ENCODE assay signal across 13 mouse cellular contexts in the genomic region with DNA sequence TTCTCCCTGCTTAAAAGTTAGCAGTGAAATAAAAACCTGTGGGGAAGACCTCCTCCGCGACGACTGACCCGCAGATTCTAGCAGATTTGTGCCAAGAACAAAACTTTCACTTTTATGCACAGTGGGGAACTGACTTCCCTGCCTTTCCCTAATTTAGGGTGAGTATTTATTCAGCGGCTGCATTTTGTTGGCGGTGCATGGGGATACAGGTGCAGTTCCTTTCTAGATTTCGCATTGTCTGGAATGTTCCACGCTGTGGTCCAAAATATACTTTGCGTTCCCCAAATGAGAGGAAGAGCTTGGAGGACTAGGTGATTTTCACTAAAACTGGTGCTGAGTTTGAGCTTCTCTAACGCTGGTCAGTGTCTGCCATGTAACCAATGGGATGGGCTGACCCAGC. TPM values are rescaled to one million over a fixed set of nuclear protein-coding genes. Genes with fewer than 3 reads are reported as not detected.
DNase-seq lines count a peak whose midpoint lies in the region; ATAC-seq and TF ChIP-seq lines count a peak whose summit lies in the region.
"Had no signal": no experiment of that assay in that cellular context is flagged by ENCODE, and none has a peak within 500 bp of the region (broad histone marks: within the 10 kb centered on the region; RNA-seq: fewer than 3 reads in every experiment).

No protein-coding gene starts in this region.

- H3K27ac ChIP-seq in gastrocnemius, adult 2 months, result peak overlapping the region; percentile 70
- H3K27ac ChIP-seq in lung, embryonic 14.5 days (ENCODE audit: low read depth), result 0 out of 2 replicates have a peak overlapping the region, but pooled peaks have one; percentile 12
- no peak overlapping the region for H3K27ac ChIP-seq in heart, embryonic 13.5 days (replicated peaks)
- no peak overlapping the region for H3K27ac ChIP-seq in liver, embryonic 14.5 days
- H3K27ac ChIP-seq: hindbrain, embryonic 13.5 days had no signal

- H3K9me3 ChIP-seq in lung, embryonic 14.5 days (ENCODE audit: low read depth, low read length), result no peaks in the 10 kb centered on the region
- no peaks in the 10 kb centered on the region for H3K9me3 ChIP-seq in heart, embryonic 13.5 days
- H3K9me3 ChIP-seq in liver, embryonic 14.5 days (ENCODE audit: control insufficient read depth, low read length), result no peaks in the 10 kb centered on the region
- H3K9me3 ChIP-seq: hindbrain, embryonic 13.5 days had no signal

- TF ChIP-seq EP300 in liver, embryonic 14.5 days (IDR thresholded peaks at IDR 0.05; ENCODE audit: low read depth), result no peak

- no peaks in the 10 kb centered on the region for H3K27me3 ChIP-seq in lung, embryonic 14.5 days (ENCODE audit: insufficient read depth, low read length)
- H3K27me3 ChIP-seq in heart, embryonic 13.5 days (replicated peaks), result no peaks in the 10 kb centered on the region
- no peaks in the 10 kb centered on the region for H3K27me3 ChIP-seq in liver, embryonic 14.5 days (ENCODE audit: control insufficient read depth, insufficient read depth, low read length)
- H3K27me3 ChIP-seq: hindbrain, embryonic 13.5 days had no signal

- H3K9ac ChIP-seq in lung, embryonic 14.5 days, result no peak overlapping the region
- no peak overlapping the region for H3K9ac ChIP-seq in heart, embryonic 13.5 days
- peak overlapping the region; percentile 13; the same call in 1 of the 2 replicates for H3K9ac ChIP-seq in liver, embryonic 14.5 days (replicated peaks)
- H3K9ac ChIP-seq: hindbrain, embryonic 13.5 days had no signal

- 28% methylated on average over 10 of the region's 10 CpGs for WGBS in lung, embryonic 14.5 days
- 41% methylated on average over 10 of the region's 10 CpGs for WGBS in heart, embryonic 13.5 days
- WGBS in liver, embryonic 14.5 days (ENCODE audit: insufficient replicate concordance), result 42% methylated on average over 10 of the region's 10 CpGs

- intact Hi-C loops in gastrocnemius, adult 2 months (cut with DNase I), result loop anchor here (10.0 kb wide), 1 partner anchor 191 kb away; no protein-coding TSS in a partner anchor
- intact Hi-C loops in gastrocnemius, postnatal 14 days (cut with DNase I; ENCODE audit: low total_unique reads), result no loop called here

- DNase-seq in gastrocnemius, adult 2 months, result no peak
- no peak for DNase-seq in gastrocnemius, postnatal 14 days
- DNase-seq in lung, embryonic 14.5 days, result no peak
- no peak for DNase-seq in lung, postnatal 10 days
- DNase-seq in liver, embryonic 14.5 days (ENCODE audit: low read depth in 3 of 3, low spot score in 3 of 3), result no peak
- DNase-seq in cerebellum, postnatal 36 days, result no peak
- DNase-seq in urinary bladder, adult 2 months (ENCODE audit: low spot score), result no peak
- DNase-seq: cerebellum, postnatal 14 days; kidney, postnatal 10 days; right cerebral cortex, postnatal 25 days had no signal

- H3K4me1 ChIP-seq in lung, embryonic 14.5 days (ENCODE audit: insufficient read depth), result peaks cover 7% of the 10 kb centered on the region; the same call in 1 of the 2 replicates
- peaks cover 14% of the 10 kb centered on the region for H3K4me1 ChIP-seq in heart, embryonic 13.5 days
- H3K4me1 ChIP-seq in liver, embryonic 14.5 days (replicated peaks; ENCODE audit: control insufficient read depth in 2 of 2, insufficient read depth in 2 of 2, low read length in 1 of 2), result peaks cover 4 to 12% of the 10 kb centered on the region in 2 experiments; a peak in 2 of 4 replicates
- H3K4me1 ChIP-seq: hindbrain, embryonic 13.5 days had no signal

- peak overlapping the region; percentile 62 for H3K4me3 ChIP-seq in gastrocnemius, adult 2 months
- no peak overlapping the region for H3K4me3 ChIP-seq in lung, embryonic 14.5 days (ENCODE audit: low read depth, low read length)
- no peak overlapping the region for H3K4me3 ChIP-seq in heart, embryonic 13.5 days
- no peak overlapping the region for H3K4me3 ChIP-seq in liver, embryonic 14.5 days (ENCODE audit: insufficient read depth in 1 of 2, low read depth in 2 of 2, low read length in 2 of 2)
- H3K4me3 ChIP-seq: erythroblast, embryonic 14.5 days; hindbrain, embryonic 13.5 days had no signal

- no peak for TF ChIP-seq CTCF in gastrocnemius, adult 2 months (IDR thresholded peaks at IDR 0.05)
- TF ChIP-seq CTCF in lung, embryonic 14.5 days (IDR thresholded peaks at IDR 0.05; ENCODE audit: low read depth), result no peak
- no peak for TF ChIP-seq CTCF in liver, embryonic 14.5 days (IDR thresholded peaks at IDR 0.05; ENCODE audit: low read depth)

- no peak for ATAC-seq in lung, embryonic 14.5 days (ENCODE audit: insufficient read depth)
- ATAC-seq in heart, embryonic 13.5 days (ENCODE audit: extremely low read depth, insufficient number of reproducible peaks, low FRiP score, low TSS enrichment), result no peak
- no peak for ATAC-seq in liver, embryonic 14.5 days (ENCODE audit: insufficient read depth)

- H3K36me3 ChIP-seq in lung, embryonic 14.5 days (ENCODE audit: insufficient read depth), result no peaks in the 10 kb centered on the region
- no peaks in the 10 kb centered on the region for H3K36me3 ChIP-seq in heart, embryonic 13.5 days
- no peaks in the 10 kb centered on the region for H3K36me3 ChIP-seq in liver, embryonic 14.5 days (replicated peaks; ENCODE audit: control insufficient read depth, insufficient read depth, low read depth)
- H3K36me3 ChIP-seq: hindbrain, embryonic 13.5 days had no signal

- peak overlapping the region; percentile 26 for H3K4me2 ChIP-seq in lung, embryonic 14.5 days
- peak overlapping the region; percentile 28 for H3K4me2 ChIP-seq in heart, embryonic 13.5 days
- H3K4me2 ChIP-seq in liver, embryonic 14.5 days (ENCODE audit: low read depth), result peak overlapping the region; percentile 43
- H3K4me2 ChIP-seq: hindbrain, embryonic 13.5 days had no signal

RNA-seq across cellular contexts. Expression of a gene that starts 16.6 kb away (rescaled TPM):
- total RNA-seq in gastrocnemius, adult 2 months (2021), result 1 to 10 TPM; 1.3 to 4.8 TPM
- total RNA-seq in gastrocnemius, postnatal 14 days (2021), result 1 to 10 TPM; 4.0 to 6.7 TPM
- 2.2 and 2.5 TPM in 2 replicates for polyA plus RNA-seq in lung, embryonic 14.5 days (2014; fragmentation: Nextera tagmentation; extraction: Ambion mirVana)
- polyA plus RNA-seq in heart, embryonic 13.5 days (2015; fragmentation: Nextera tagmentation; extraction: Ambion mirVana), result 1.0 and 1.5 TPM in 2 replicates
- 0.45 and 0.67 TPM in 2 replicates for polyA plus RNA-seq in liver, embryonic 14.5 days (2012; rRNA removed)
- polyA plus RNA-seq in liver, embryonic 14.5 days (2014; fragmentation: Nextera tagmentation; extraction: Ambion mirVana), result 1.7 and 1.9 TPM in 2 replicates
- 82.6 and 102 TPM in 2 replicates for polyA plus RNA-seq in urinary bladder, adult 2 months (2012; rRNA removed)
- polyA plus RNA-seq: erythroblast, embryonic 14.5 days had no signal

Comparison
In these comparisons a context has a peak if more than half of its experiments do, and no peak if none do; other contexts are left out.
1. H3K27ac ChIP-seq: peak in gastrocnemius, adult 2 months (single experiment) and lung, embryonic 14.5 days (single experiment); none in heart, embryonic 13.5 days (single experiment) and liver, embryonic 14.5 days (single experiment).
2. RNA of a gene that starts 16.6 kb away (polyA plus RNA-seq): 82.6 to 102 TPM in urinary bladder, adult 2 months; 2.2 to 2.5 TPM in lung, embryonic 14.5 days, 0.45 to 1.9 TPM in liver, embryonic 14.5 days and 1.0 to 1.5 TPM in heart, embryonic 13.5 days; every median in the first group is over 10 times any median in the second.
3. Peak in every context shown above with its lines, with median percentiles within 50 percentile points of each other: H3K4me2 ChIP-seq.